In genomic region chr15:80260677-80261076, GRCm38 (mm10) we compare ENCODE assay signal across 9 mouse cellular contexts. TPM values are rescaled to one million over a fixed set of nuclear protein-coding genes. Genes with fewer than 3 reads are reported as not detected.
DNase-seq lines count a peak whose midpoint lies in the region; ATAC-seq and TF ChIP-seq lines count a peak whose summit lies in the region.
"Had no signal": no experiment of that assay in that cellular context is flagged by ENCODE, and none has a peak within 500 bp of the region (broad histone marks: within the 10 kb centered on the region; RNA-seq: fewer than 3 reads in every experiment).

No protein-coding gene starts in this region.

- H3K4me1 ChIP-seq in liver, embryonic 14.5 days (replicated peaks; ENCODE audit: control insufficient read depth in 2 of 2, insufficient read depth in 2 of 2, low read length in 1 of 2): peaks cover 35 to 43% of the 10 kb centered on the region in 2 experiments

- H3K9ac ChIP-seq in liver, embryonic 14.5 days (replicated peaks): no peak overlapping the region
- H3K9ac ChIP-seq: stomach, embryonic 15.5 days had no signal

- no peak for TF ChIP-seq EP300 in liver, embryonic 14.5 days (IDR thresholded peaks at IDR 0.05; ENCODE audit: low read depth)

- H3K4me2 ChIP-seq in liver, embryonic 14.5 days (ENCODE audit: low read depth): no peak overlapping the region
- H3K4me2 ChIP-seq: stomach, embryonic 15.5 days had no signal

- peak; percentile 99 for TF ChIP-seq CTCF in liver, embryonic 14.5 days (IDR thresholded peaks at IDR 0.05; ENCODE audit: low read depth)

- H3K27me3 ChIP-seq in liver, embryonic 14.5 days (ENCODE audit: control insufficient read depth, insufficient read depth, low read length): no peaks in the 10 kb centered on the region
- H3K27me3 ChIP-seq: stomach, embryonic 15.5 days had no signal

- DNase-seq in 3134 (ENCODE audit: extremely low read depth, insufficient read length, low spot score): peak; percentile 59
- peak; percentile 71 for DNase-seq in Muller cell, postnatal 12 days (ENCODE audit: inconsistent ontology term)
- peak; percentile 86 for DNase-seq in cerebellum, adult 9-11 months
- peak; percentile 91 for DNase-seq in gastrocnemius, postnatal 10 days
- peak; percentile 88 for DNase-seq in kidney, postnatal 14 days
- peak; percentile 61 to 69 (median 61) for DNase-seq in liver, embryonic 14.5 days (ENCODE audit: low read depth in 3 of 3, low spot score in 3 of 3)
- peak; percentile 84 for DNase-seq in ovary, postnatal 14 days (ENCODE audit: low spot score)
- peak; percentile 52 to 80 for DNase-seq in thymus, postnatal 10 days (ENCODE audit: low spot score in 2 of 2)

- ATAC-seq in liver, embryonic 14.5 days (ENCODE audit: insufficient read depth): no peak

- no peaks in the 10 kb centered on the region for H3K9me3 ChIP-seq in liver, embryonic 14.5 days (ENCODE audit: control insufficient read depth, low read length)
- H3K9me3 ChIP-seq: stomach, embryonic 15.5 days had no signal

- 6% methylated on average over 3 of the region's 3 CpGs for WGBS in liver, embryonic 14.5 days (ENCODE audit: insufficient replicate concordance)

- peaks cover 36% of the 10 kb centered on the region for H3K36me3 ChIP-seq in liver, embryonic 14.5 days (replicated peaks; ENCODE audit: control insufficient read depth, insufficient read depth, low read depth)

- no peak overlapping the region for H3K4me3 ChIP-seq in liver, embryonic 14.5 days (ENCODE audit: insufficient read depth in 1 of 2, low read depth in 2 of 2, low read length in 2 of 2)
- H3K4me3 ChIP-seq: stomach, embryonic 15.5 days had no signal

- no peak overlapping the region for H3K27ac ChIP-seq in liver, embryonic 14.5 days
- H3K27ac ChIP-seq: stomach, embryonic 15.5 days had no signal

RNA-seq across cellular contexts. Expression of gene Rps19bp1, which starts 3.4 kb away (rescaled TPM):
- 10 to 100 TPM; 16.7 to 18.8 TPM for total RNA-seq in gastrocnemius, postnatal 10 days (2021)
- polyA plus RNA-seq in liver, embryonic 14.5 days (2012; rRNA removed): 16.2 and 25.6 TPM in 2 replicates
- polyA plus RNA-seq in liver, embryonic 14.5 days (2014; fragmentation: Nextera tagmentation; extraction: Ambion mirVana): 30.0 and 32.9 TPM in 2 replicates

RNA-seq across cellular contexts. Expression of gene Atf4, which starts 5.7 kb away (rescaled TPM):
- 100 to 1,000 TPM in 1 of 2 experiments, 10 to 100 TPM in 1; 94.7 to 131 TPM for total RNA-seq in gastrocnemius, postnatal 10 days (2021)
- 146 and 246 TPM in 2 replicates for polyA plus RNA-seq in liver, embryonic 14.5 days (2012; rRNA removed)
- 108 and 129 TPM in 2 replicates for polyA plus RNA-seq in liver, embryonic 14.5 days (2014; fragmentation: Nextera tagmentation; extraction: Ambion mirVana)

RNA-seq across cellular contexts. Expression of gene AC140267.1, which starts 25.0 kb away (rescaled TPM):
- total RNA-seq in gastrocnemius, postnatal 10 days (2021): 1 to 10 TPM in 1 of 2 experiments, not detected in 1; 7.5 TPM
- polyA plus RNA-seq in liver, embryonic 14.5 days (2012; rRNA removed): not detected in 2 replicates
- not detected in 2 replicates for polyA plus RNA-seq in liver, embryonic 14.5 days (2014; fragmentation: Nextera tagmentation; extraction: Ambion mirVana)
- polyA plus RNA-seq: stomach, embryonic 15.5 days had no signal

RNA-seq across cellular contexts. Expression of gene Cacna1i, which starts 26.4 kb away (rescaled TPM):
- total RNA-seq in gastrocnemius, postnatal 10 days (2021): under 1 TPM; 0.07 to 0.12 TPM
- polyA plus RNA-seq in liver, embryonic 14.5 days (2012; rRNA removed): 0.01 and 0.02 TPM in 2 replicates
- 0.01 TPM in 1 of 2 replicates, not detected in the other for polyA plus RNA-seq in liver, embryonic 14.5 days (2014; fragmentation: Nextera tagmentation; extraction: Ambion mirVana)

RNA-seq across cellular contexts. Expression of gene Mief1, which starts 26.9 kb away (rescaled TPM):
- total RNA-seq in gastrocnemius, postnatal 10 days (2021): 10 to 100 TPM; 22.8 to 27.2 TPM
- polyA plus RNA-seq in liver, embryonic 14.5 days (2012; rRNA removed): 4.3 and 4.8 TPM in 2 replicates
- polyA plus RNA-seq in liver, embryonic 14.5 days (2014; fragmentation: Nextera tagmentation; extraction: Ambion mirVana): 13.3 and 14.5 TPM in 2 replicates
